Mouse (Mus musculus): ENCODE results near the gene Lins1. TPM values are rescaled to one million over a fixed set of nuclear protein-coding genes. Genes with fewer than 3 reads are reported as not detected.

Gene Lins1
- polyA plus RNA-seq, 1 experiment from 2014 or later: 24.1 TPM

DNA sequence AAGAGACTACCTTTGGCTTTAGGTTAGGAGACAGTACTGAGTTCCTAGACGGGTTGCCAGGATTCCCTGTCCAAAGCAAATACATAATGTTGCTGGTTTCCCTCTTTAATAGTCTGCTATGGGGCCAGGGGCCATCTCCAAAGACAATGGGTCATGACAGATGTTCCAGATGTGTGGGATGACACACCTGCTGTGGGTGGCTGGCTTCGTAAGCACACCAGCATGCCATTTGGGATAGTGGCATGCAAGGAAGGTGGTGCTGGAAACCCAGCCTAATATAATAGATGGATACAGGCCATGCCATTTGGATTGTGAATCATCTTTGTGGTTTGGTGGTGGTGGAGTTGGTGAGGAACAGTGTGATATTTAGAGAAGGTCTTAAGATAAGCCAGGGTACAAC, 39.5 kb downstream of the Lins1 start:
- no peaks in the 10 kb centered on the region for H3K27me3 ChIP-seq
- H3K27ac ChIP-seq (replicated peaks): no peak overlapping the region
- no peak for ATAC-seq (ENCODE audit: insufficient number of reproducible peaks, low FRiP score, low TSS enrichment, low read depth)
- H3K9ac ChIP-seq: no peak overlapping the region
- 73% methylated on average over 2 of the region's 2 CpGs for WGBS
- H3K36me3 ChIP-seq: no peaks in the 10 kb centered on the region
- H3K4me3 ChIP-seq (replicated peaks): no peak overlapping the region
- no peak overlapping the region for H3K4me2 ChIP-seq (replicated peaks)
- peaks cover 6% of the 10 kb centered on the region for H3K4me1 ChIP-seq
- H3K9me3 ChIP-seq (replicated peaks): no peaks in the 10 kb centered on the region

DNA sequence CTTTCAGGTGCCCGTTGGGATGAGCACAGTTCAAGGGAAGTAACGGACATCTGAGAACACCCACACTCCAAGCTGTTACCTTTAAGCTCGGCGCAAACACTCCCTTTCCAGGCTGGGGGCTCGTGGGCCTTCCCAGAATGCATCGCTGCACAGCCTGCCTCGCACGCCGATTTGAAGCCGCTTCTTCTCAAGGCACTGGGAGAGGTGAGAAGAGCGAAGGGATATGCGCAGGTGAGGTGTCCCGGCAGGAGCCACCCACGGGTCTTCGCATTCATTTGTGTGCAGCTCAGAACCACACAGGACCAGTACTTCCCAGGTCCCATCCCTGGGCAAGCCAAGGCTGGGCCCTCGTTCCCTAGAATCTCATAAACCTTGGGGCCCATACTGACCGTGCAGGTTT, 43.7 kb downstream of the Lins1 start:
- no peaks in the 10 kb centered on the region for H3K27me3 ChIP-seq
- no peak overlapping the region for H3K4me2 ChIP-seq (replicated peaks)
- no peak overlapping the region for H3K4me3 ChIP-seq (replicated peaks)
- H3K9ac ChIP-seq: no peak overlapping the region
- 91% methylated on average over 17 of the region's 17 CpGs for WGBS
- H3K36me3 ChIP-seq: no peaks in the 10 kb centered on the region
- no peak for ATAC-seq (ENCODE audit: insufficient number of reproducible peaks, low FRiP score, low TSS enrichment, low read depth)
- no peaks in the 10 kb centered on the region for H3K9me3 ChIP-seq (replicated peaks)
- H3K27ac ChIP-seq (replicated peaks): no peak overlapping the region
- no peaks in the 10 kb centered on the region for H3K4me1 ChIP-seq

DNA sequence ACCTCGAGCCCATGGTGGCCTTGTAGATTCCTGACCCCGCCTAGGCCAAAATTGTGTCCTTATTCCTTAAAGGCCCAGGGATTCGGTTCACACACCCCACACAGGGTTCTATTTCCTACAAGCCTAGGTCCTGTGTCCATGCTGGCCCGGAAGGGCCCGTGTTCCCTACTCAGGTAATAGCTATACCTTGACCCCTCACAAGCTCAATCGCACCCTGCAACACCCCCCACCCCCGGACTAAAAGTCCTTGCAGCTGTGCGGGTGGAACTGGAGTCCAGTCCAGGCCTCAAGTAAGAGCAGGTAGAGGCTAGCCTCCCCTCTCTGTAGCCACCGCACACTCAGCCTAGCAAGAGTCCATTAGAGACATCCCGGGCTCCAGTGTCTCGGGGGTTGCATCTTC, 44.2 kb downstream of the Lins1 start:
- Histone ChIP-seq H3K27ac (replicated peaks) (no peak overlapping the region), H3K4me2 (replicated peaks) (no peak overlapping the region), H3K4me3 (replicated peaks) (no peak overlapping the region), H3K9me3 (replicated peaks) (no peaks in the 10 kb centered on the region), H3K27me3 (no peaks in the 10 kb centered on the region), H3K4me1 (no peaks in the 10 kb centered on the region), H3K9ac (no peak overlapping the region), H3K36me3 (no peaks in the 10 kb centered on the region)
- ATAC-seq (ENCODE audit: insufficient number of reproducible peaks, low FRiP score, low TSS enrichment, low read depth): no peak
- WGBS: 94% methylated on average over 11 of the region's 11 CpGs

DNA sequence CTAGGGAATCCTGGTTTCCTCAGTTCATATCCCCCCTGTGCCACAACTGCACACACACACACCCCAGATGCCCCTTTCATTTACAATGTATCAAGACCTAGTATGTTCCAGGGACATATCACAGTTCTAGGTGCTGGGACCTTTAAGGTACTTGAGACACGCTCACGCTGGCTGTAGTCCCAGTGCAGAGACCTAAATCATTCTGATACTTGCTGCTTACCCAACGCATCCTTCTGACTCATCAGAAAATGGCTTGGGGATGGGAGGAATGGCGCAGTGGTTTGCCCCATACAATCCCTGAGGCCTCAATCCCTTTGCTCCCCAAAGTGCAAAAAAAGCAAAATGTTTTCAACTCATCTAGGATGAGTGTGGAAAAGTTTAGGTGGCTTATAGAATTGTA, 44.8 kb downstream of the Lins1 start:
- H3K4me2 ChIP-seq (replicated peaks): no peak overlapping the region
- 89% methylated on average over 4 of the region's 4 CpGs for WGBS
- no peak for ATAC-seq (ENCODE audit: insufficient number of reproducible peaks, low FRiP score, low TSS enrichment, low read depth)
- no peaks in the 10 kb centered on the region for H3K36me3 ChIP-seq
- no peak overlapping the region for H3K4me3 ChIP-seq (replicated peaks)
- no peaks in the 10 kb centered on the region for H3K4me1 ChIP-seq
- H3K9ac ChIP-seq: no peak overlapping the region
- H3K27me3 ChIP-seq: no peaks in the 10 kb centered on the region
- no peak overlapping the region for H3K27ac ChIP-seq (replicated peaks)
- H3K9me3 ChIP-seq (replicated peaks): no peaks in the 10 kb centered on the region

DNA sequence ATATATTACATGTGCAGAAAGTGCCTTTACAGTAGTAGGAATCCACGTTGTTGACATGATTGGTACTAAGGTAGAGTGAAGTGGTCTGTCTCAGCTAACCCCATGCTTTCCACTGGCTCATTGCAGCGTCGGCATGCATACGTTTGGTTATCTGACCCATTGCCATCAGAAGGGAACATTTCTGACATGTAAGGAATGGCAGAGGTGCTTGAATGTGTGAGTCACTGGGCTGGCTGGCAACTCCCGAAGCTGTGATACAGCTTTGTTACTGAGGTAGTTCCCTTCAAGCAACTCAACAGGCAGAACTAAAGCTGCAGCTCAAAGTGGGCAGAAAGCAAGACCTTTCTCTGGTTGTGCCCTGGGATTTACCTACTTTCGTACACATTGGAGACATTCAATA, 45.3 kb downstream of the Lins1 start:
- no peaks in the 10 kb centered on the region for H3K9me3 ChIP-seq (replicated peaks)
- no peak overlapping the region for H3K4me2 ChIP-seq (replicated peaks)
- ATAC-seq (ENCODE audit: insufficient number of reproducible peaks, low FRiP score, low TSS enrichment, low read depth): no peak
- H3K4me1 ChIP-seq: no peaks in the 10 kb centered on the region
- WGBS: 83% methylated on average over 6 of the region's 6 CpGs
- H3K9ac ChIP-seq: no peak overlapping the region
- H3K36me3 ChIP-seq: no peaks in the 10 kb centered on the region
- no peak overlapping the region for H3K4me3 ChIP-seq (replicated peaks)
- H3K27ac ChIP-seq (replicated peaks): no peak overlapping the region
- no peaks in the 10 kb centered on the region for H3K27me3 ChIP-seq

DNA sequence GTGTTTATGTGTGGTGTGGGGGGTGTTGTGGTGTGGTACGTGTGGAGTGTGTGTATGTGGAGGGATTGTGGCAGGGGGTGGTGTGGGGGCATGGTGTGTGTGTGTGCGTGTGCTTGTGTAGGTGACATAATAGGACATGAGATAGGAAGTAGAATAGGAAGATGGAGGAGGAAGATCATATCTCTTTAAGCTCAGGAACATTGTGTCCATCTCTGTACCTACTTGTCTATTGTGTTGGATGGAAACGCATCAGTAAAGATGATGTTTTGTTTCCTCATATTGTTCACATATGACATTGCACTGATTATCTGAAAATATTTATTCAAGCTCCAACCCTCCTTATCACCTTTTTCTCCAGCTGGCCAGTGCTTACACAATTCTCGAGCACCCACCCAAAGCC, 47.7 kb downstream of the Lins1 start:
- no peak for ATAC-seq (ENCODE audit: insufficient number of reproducible peaks, low FRiP score, low TSS enrichment, low read depth)
- H3K27me3 ChIP-seq: no peaks in the 10 kb centered on the region
- H3K27ac ChIP-seq (replicated peaks): no peak overlapping the region
- no peaks in the 10 kb centered on the region for H3K9me3 ChIP-seq (replicated peaks)
- 84% methylated on average over 4 of the region's 4 CpGs for WGBS
- H3K36me3 ChIP-seq: no peaks in the 10 kb centered on the region
- H3K4me3 ChIP-seq (replicated peaks): no peak overlapping the region
- no peak overlapping the region for H3K4me2 ChIP-seq (replicated peaks)
- no peak overlapping the region for H3K9ac ChIP-seq
- H3K4me1 ChIP-seq: no peaks in the 10 kb centered on the region

DNA sequence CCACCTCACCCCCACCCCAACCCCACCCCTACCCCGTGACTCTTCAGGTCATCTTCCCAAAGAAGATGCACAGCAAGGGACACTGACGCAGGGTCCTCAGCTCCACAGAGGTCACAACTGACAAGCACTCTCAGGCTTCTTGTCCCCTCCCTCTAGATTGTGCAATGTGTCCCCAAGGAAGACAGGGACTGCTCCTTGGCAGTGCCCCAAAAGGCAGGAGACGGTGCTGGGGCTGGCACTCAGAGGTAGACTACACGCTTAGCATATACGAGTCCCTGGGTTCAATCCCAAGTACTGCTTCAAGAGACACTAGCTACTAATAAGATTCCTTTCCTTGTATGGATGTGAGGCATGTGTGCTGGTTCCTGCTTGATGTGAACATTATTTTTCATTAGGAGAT, 51.3 kb downstream of the Lins1 start:
- H3K36me3 ChIP-seq: no peaks in the 10 kb centered on the region
- no peak overlapping the region for H3K4me3 ChIP-seq (replicated peaks)
- no peak overlapping the region for H3K9ac ChIP-seq
- H3K4me1 ChIP-seq: no peaks in the 10 kb centered on the region
- no peak overlapping the region for H3K4me2 ChIP-seq (replicated peaks)
- H3K9me3 ChIP-seq (replicated peaks): no peaks in the 10 kb centered on the region
- ATAC-seq (ENCODE audit: insufficient number of reproducible peaks, low FRiP score, low TSS enrichment, low read depth): no peak
- WGBS: 68% methylated on average over 5 of the region's 5 CpGs
- H3K27ac ChIP-seq (replicated peaks): no peak overlapping the region
- no peaks in the 10 kb centered on the region for H3K27me3 ChIP-seq

DNA sequence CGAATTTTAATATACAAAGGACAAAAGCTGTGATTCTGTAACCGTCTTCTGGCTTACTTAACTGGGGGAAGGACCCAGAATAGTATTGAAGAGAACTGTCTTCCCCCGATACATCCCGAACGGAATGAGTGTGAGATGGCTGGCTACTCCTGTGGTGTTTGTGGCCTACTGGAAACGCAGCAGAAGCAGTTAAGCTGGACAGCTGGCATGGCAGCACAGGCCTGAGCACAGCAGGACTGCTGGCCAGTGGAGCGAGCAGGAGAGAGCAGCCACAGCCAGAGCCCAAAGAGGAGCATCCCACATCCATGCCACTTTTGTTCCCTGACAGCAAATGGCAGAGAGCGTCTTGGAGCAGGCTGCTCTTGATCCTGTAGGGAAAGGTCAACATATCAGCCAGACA, 51.7 kb downstream of the Lins1 start:
- Histone ChIP-seq H3K27me3 (no peaks in the 10 kb centered on the region), H3K27ac (replicated peaks) (no peak overlapping the region), H3K4me3 (replicated peaks) (no peak overlapping the region), H3K4me2 (replicated peaks) (no peak overlapping the region), H3K9me3 (replicated peaks) (no peaks in the 10 kb centered on the region), H3K4me1 (no peaks in the 10 kb centered on the region), H3K9ac (no peak overlapping the region), H3K36me3 (no peaks in the 10 kb centered on the region)
- ATAC-seq (ENCODE audit: insufficient number of reproducible peaks, low FRiP score, low TSS enrichment, low read depth): no peak
- WGBS: 77% methylated on average over 8 of the region's 8 CpGs

DNA sequence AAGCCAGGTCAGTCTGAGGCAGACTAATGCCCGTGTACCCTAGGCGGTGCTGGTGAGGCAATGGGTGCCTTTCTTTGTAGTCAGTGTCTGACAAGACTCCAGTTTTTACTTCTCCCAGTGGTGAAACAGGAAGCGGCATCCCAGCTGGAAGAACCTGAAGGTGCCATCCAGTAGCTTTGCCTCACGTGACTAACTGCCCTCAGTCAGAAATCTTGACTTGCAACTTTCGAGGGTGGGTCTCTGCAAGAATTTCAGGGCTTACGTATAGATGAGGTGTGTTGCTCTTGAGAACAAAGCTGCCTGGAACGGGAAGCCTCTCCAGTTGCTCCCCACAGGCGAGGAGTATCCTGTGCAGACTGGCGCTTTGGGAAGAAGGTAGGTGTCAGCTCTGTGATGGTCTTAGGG, 53.7 kb downstream of the Lins1 start, which contains the start of gene Cers3:
Cers3 (plus strand) TSS at position 128 of the 405 bp plus-strand sequence.
- Histone ChIP-seq H3K9ac (no peak within 1 kb of the TSS), H3K4me3 (replicated peaks) (peak within 1 kb of the TSS; percentile 24), H3K27ac (replicated peaks) (peak within 1 kb of the TSS; percentile 70), H3K4me2 (replicated peaks) (peak within 1 kb of the TSS; percentile 24), H3K4me1 (no peaks in the 10 kb centered on the region), H3K9me3 (replicated peaks) (no peaks in the 10 kb centered on the region), H3K36me3 (no peaks in the 10 kb centered on the region), H3K27me3 (no peaks in the 10 kb centered on the region)
- no peak for ATAC-seq (ENCODE audit: insufficient number of reproducible peaks, low FRiP score, low TSS enrichment, low read depth)
- 55% methylated on average over 9 of the region's 9 CpGs for WGBS

DNA sequence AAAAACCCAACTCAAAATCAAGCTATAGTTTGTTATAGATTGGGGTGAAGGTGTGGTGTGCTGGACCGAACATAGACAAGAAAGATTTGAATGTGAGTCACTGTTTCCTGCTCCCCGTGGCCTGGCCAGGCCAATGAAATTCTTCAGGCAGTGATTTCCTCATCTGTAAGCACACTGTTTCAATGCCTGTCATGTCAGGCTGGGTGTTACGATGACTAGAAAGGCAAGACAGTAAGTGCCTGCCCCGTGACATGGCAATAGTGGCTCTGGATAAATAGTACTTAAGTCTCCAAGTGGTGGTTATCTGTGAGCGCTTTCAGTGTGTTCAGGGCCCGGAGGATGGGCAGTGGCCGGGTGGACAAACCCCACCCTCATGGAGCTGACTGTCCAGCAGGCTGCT, 57.3 kb downstream of the Lins1 start:
- Histone ChIP-seq H3K36me3 (no peaks in the 10 kb centered on the region), H3K4me3 (replicated peaks) (no peak overlapping the region), H3K4me1 (no peaks in the 10 kb centered on the region), H3K9ac (no peak overlapping the region), H3K27ac (replicated peaks) (no peak overlapping the region), H3K4me2 (replicated peaks) (no peak overlapping the region), H3K9me3 (replicated peaks) (no peaks in the 10 kb centered on the region), H3K27me3 (no peaks in the 10 kb centered on the region)
- ATAC-seq (ENCODE audit: insufficient number of reproducible peaks, low FRiP score, low TSS enrichment, low read depth): no peak
- 71% methylated on average over 7 of the region's 7 CpGs for WGBS

DNA sequence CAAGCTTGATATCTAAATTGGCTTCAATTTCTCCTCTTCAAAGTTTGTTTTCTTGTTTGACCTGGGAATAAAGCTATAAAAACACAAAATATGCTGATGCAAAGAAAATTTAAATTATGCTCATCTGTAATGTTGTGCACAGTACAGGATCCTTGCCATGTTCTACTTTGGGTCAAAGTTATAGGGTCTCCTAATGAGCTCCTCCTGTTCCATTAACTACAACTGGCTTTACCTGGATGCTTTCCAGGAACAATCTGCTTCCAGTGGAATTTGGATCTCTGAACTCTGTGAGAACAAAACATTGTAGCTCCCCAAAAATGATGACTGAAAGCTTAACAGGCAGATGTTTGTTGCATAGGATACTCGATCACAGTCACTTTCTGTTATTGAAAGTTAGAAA, 60.3 kb downstream of the Lins1 start:
- no peaks in the 10 kb centered on the region for H3K9me3 ChIP-seq (replicated peaks)
- no peaks in the 10 kb centered on the region for H3K36me3 ChIP-seq
- no peak overlapping the region for H3K4me3 ChIP-seq (replicated peaks)
- H3K27ac ChIP-seq (replicated peaks): no peak overlapping the region
- H3K27me3 ChIP-seq: no peaks in the 10 kb centered on the region
- peaks cover 9% of the 10 kb centered on the region; the same call in 1 of the 2 replicates for H3K4me1 ChIP-seq
- WGBS: 41% methylated on average over 1 of the region's 1 CpGs
- H3K9ac ChIP-seq: no peak overlapping the region
- no peak for ATAC-seq (ENCODE audit: insufficient number of reproducible peaks, low FRiP score, low TSS enrichment, low read depth)
- no peak overlapping the region for H3K4me2 ChIP-seq (replicated peaks)

DNA sequence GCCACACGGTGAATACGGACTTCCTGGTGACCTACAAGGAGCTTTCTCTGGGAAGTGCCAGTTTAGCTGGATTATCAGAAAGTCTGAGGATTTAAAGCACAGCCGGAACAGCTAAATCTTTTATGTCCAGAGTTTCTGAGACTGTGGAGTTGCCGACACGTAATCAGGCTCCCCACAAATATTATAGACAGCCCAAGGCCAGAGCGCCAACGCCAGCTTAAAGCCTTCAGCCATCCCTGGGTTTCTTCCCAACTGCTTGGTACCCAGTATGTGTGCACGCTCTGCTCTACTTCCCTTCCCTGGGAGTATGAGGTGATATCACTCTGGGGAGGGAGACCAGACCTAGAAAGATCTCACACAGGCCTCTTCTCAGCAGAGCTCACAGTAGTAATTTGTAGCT, 64.1 kb downstream of the Lins1 start:
- Histone ChIP-seq H3K4me1 (peaks cover 24% of the 10 kb centered on the region), H3K27me3 (no peaks in the 10 kb centered on the region), H3K9ac (no peak overlapping the region), H3K4me3 (replicated peaks) (no peak overlapping the region), H3K4me2 (replicated peaks) (no peak overlapping the region), H3K27ac (replicated peaks) (peak overlapping the region; percentile 44), H3K36me3 (no peaks in the 10 kb centered on the region), H3K9me3 (replicated peaks) (no peaks in the 10 kb centered on the region)
- 74% methylated on average over 8 of the region's 8 CpGs for WGBS
- no peak for ATAC-seq (ENCODE audit: insufficient number of reproducible peaks, low FRiP score, low TSS enrichment, low read depth)
